Mouse (Mus musculus) cerebellum, adult 9-11 months (tissue): ENCODE results near the gene Plppr3.

Source experiments
- DNase-seq: peaks from one replicate; pipeline ENCODE4 v3.0.0; 2022

The Plppr3 gene

DNA sequence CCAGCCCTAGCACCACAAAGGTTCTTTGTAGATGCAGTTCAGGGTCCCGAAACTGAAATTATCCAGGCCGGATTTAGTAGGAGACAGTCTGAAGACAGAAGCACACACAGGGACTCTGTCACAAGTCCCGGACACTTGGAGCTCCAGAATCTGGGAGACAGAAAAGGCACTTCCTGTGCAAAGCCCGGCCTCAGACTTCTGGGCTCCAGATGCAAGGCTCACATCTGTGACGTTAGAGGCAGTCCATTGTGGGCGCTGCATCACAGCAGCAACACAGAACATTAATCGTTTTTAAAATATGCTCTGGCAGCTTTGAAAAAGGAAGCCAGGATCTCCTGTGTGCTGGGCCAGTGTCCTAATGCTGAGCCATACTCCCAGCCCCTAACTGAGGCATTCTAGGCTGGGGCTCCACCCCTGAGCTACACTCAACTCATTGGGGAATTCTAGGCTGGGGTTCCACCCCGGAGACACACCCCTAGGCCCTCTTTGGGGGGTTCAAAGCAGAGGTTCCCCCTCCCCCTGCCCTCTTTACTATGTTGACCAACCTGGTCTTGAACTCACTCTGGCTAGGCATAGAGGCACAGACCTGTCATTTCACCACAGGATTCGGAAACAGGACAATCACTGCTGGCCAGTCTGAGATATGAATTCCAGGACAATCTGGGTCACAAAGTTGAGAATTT, 22.2 kb downstream of the Plppr3 start:
- DNase-seq = peak; percentile 64

DNA sequence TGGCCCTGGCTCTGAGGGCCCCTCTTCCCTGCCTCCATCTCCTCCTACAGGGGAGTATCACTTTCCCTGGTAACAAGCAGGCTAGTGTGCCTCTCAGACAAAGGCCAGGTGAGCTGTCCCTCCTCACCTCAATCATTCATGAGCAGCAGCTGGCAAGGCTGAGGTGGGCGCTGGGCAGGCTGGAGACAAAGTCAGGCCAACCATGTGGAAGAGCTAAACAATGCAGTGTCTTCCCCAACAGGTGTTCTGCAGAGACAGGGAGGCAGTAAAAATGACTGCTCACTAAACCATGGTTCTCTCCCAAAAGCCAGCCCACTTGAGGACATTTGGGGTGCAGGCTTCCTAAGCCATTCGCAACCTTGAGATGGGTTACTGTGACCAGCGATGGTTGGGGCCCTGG, 22.8 kb downstream of the Plppr3 start:
- DNase-seq = peak; percentile 46

DNA sequence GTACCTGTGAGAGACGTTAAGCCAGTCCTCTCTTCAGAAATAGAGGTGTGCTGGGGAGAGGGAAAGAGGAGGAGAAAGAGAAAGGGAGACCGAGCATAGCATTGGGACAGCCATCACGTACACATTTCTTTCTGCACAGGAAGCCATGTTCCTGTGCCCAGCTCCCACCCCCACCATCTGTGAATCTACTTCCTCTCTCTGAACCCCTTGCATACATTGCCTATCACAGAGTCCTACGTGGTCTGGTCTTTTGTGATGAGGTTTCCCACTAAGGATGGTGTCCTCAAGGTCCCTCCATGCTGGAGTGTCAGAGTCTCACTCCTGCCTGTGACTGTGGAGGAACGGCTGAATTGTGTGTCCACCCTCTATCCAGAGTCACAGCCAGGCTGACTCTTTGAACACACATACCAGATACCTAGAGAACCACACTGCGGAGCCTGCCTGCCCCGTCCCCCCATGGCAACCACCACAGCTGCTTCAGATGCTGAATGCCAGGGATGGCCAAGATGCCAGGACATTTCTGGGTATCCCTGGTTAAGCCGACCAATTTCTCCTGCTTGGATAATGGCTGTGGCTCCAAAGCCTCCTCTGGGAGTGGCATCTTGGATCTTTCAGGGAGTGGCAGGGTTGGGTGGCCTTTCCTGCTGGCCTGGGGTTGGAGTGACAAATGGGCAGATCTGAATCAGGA, 24.3 kb downstream of the Plppr3 start:
- DNase-seq = no peak

DNA sequence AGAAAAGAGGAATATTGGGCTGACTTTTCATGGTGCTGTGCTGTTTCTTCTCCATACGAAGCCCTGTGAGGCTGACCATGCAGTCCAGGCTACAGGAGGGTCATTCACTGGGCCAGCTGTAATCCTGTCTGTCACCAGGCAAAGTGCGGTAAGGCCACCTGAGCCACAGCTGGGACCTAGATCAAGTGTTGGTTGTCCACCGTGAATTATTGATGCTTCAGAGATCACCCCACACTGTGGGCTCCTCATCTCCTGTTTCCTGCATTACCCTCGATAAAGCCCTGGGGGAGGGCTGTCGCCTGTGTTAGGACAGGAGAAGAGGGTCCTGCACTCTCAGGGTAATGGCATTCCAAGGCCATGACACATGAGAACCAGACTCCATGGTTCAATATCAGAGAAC, 27.9 kb downstream of the Plppr3 start:
- DNase-seq = no peak

DNA sequence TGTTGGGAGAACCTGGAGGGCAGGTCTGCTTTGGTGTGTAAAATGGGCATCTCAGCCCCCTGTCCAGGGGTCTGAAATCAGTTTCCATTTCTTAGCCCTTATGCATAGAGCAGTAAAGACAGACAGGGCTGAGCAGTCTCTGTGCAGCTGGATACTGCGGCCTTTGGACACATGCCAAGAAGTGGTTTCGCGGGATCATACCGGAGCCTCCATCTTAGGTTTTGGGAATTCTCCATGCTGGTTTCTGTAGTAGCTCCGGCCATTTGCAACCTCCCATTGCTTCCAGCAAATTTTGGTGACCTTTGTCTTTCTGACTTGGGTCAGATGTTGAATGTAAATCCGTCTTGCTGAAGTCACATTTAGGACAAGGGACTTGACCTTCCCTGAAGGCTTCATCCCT, 31.0 kb downstream of the Plppr3 start:
- DNase-seq = peak; percentile 19

DNA sequence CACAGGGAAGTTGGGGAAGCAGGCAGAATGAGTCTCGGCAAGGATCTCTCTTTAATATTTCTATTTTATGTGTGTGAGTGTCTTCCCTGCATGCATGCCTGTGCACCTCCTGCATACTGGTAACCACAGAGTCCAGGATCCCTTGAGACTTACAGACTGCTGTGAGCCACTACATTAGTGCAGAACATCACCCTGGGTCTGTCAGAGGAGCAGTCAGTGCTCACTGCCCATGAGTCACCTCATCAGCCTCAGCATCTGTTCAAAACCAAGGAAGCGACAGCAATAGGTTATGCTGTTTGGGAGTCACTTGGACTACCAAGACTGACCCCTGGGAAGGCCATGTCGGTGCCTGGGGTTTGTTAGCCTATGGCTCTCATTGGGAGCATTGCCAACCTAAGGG, 32.1 kb downstream of the Plppr3 start:
- DNase-seq = no peak

GRCm38 (mm10) chr10:79840644-79841551, 33.5 kb downstream of the Plppr3 start:
- DNase-seq = peak; percentile 77

- no peak for DNase-seq
These were observed 34.3 kb downstream of the Plppr3 start for GRCm38 (mm10) chr10:79840091-79840490.

GRCm38 (mm10) chr10:79838151-79838550, 36.3 kb downstream of the Plppr3 start:
- DNase-seq = no peak

DNA sequence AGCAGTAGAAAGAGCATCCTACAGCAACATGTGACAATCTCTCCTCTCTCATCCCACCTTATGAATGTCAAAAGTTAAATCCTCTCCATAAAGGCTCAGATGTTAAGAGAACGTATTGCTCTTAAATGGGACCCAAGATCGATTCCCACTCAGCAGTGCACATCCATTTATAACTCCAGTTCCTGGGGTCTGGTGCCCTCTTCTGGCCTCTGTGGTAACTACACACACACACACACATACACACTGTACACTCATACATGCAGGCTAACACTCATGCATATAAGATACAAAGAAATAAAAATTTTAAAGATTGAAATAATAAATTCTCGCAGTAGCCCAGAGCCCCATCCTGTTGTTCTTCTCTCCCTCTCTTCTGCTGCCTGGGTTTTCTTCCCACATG, 37.5 kb downstream of the Plppr3 start:
- no peak for DNase-seq

DNA sequence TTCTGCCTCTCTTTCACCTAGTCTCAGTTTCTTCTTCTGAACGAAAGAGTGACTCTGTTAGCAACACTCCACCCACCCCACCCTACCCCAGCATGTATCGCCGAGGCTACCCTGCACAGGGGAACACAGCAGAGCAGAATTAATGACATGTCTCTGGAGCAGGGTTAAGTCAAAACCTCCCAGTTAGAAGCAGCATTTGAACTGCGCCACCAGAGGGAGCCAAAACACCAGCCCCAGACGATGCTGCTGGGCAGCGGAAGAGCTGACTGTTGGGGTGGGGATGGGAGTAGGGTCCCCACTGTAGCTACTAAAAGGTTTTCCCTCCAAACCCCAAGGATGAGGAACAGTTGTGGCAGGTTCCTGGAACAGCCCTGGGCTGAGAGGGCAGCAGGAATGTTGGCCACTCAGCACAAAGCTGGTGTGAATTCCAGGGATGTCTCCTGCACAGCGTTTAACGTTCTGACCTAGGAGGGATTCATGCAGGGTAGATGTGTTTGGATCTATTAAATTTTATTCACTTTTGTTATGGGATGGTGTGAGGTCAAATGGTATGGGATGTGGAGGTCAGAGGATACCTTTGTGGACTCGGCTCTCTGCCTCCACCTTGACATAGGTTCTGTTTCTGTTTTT, 39.5 kb downstream of the Plppr3 start:
- DNase-seq = peak; percentile 68

DNA sequence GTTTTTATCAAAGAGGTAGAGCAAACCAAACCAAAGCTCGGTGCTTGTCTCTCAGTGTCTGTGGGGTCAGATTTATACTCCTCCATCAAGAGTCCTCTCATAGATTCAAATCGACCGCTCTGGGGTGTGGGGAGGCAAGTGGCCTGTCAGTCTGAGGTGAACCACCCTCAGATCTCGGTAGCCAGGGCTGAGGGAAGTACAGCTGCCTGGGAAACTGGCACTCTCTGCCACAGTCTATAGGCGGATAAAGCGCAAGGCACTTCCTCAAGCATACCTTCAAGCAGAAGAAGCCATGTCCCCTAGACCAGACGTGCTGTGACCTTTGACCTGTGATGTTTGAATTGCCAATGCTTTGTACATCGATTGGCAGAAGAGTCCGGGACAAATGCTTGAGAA, 41.6 kb downstream of the Plppr3 start:
- no peak for DNase-seq

- no peak for DNase-seq
These were observed 42.2 kb downstream of the Plppr3 start for GRCm38 (mm10) chr10:79832026-79832785.

DNA sequence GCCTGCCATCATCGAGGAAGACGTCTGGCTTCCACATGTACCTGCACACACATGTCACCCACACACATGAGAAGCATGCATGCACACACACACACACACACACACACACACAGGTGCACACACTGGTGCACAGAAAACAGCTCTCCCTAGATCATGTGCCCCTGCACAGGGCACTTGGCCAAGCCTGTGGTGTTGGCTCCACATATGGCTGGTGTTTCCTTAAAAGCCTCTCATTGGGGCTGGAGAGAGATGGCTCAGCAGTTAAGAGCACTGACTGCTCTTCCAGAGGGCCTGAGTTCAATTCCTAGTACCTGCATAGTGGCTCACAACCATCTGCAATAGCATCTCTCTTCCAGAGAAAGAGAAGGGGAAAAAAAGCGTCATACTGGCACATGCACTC, 42.9 kb downstream of the Plppr3 start:
- no peak for DNase-seq

DNA sequence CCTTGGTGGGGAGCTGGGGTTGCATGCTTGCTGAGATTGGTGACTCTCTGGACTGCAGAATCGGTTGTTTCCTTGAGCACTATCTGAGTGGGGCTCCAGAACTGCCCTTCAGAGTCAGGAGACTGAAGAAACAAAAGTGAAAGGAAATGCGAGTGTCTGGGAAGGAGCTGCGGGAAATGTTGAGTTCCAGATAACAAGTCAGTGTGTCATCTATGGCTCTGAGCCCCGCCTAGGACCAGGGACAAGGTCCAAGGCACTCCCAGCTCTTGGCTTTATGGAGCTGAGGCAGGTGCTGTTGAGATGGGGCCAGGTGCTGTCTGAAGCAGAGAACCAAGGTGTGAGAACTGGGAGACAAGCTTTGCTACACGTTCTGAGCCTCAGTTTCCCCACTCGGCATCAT, 50.0 kb downstream of the Plppr3 start:
- no peak for DNase-seq

- no peak for DNase-seq
These were observed 51.4 kb downstream of the Plppr3 start for GRCm38 (mm10) chr10:79823011-79823410.

DNA sequence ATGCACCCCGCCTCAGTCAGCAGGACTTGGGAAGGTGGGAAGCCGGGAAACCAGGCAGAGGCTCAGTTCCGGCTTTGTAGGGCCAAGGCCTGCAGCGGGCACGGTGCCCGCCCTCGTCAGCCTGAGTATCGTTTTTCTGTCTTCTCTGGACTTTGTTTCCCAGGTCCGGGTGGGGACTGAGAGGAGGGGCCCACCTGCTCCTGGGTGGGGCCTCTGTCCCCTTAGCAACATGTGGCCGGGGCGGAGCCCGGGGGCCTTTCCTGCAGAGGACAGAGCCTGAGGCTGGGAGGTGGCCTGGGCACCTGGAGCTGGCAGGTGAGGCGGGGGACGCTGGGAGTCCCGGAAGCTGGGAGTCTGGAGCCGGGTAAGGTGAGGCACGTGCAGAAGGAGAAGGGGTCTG, 52.1 kb downstream of the Plppr3 start:
- peak; percentile 30 for DNase-seq

- DNase-seq = no peak
These were observed 52.7 kb downstream of the Plppr3 start for GRCm38 (mm10) chr10:79821731-79822130.

- DNase-seq = no peak
These were observed 53.7 kb downstream of the Plppr3 start, which contains the start of gene Misp for GRCm38 (mm10) chr10:79820782-79821181. Misp (plus strand) TSS chr10:79820989.

GRCm38 (mm10) chr10:79820277-79820676, 54.2 kb downstream of the Plppr3 start:
- peak; percentile 11 for DNase-seq

- DNase-seq = peak; percentile 14
These were observed 54.8 kb downstream of the Plppr3 start for GRCm38 (mm10) chr10:79819606-79820005.

GRCm38 (mm10) chr10:79818225-79818624, 56.2 kb downstream of the Plppr3 start:
- DNase-seq = no peak
